Mouse (Mus musculus) embryonic facial prominence, embryonic 10.5 days (tissue): Measurements from ENCODE around the gene Pkd1. TPM values are rescaled to one million over a fixed set of nuclear protein-coding genes. Genes with fewer than 3 reads are reported as not detected.

Experiments used
- DNase-seq: peaks from one replicate; pipeline ENCODE4 v3.0.0-alpha.2; 2017; ENCODE audit warnings: low spot score
- H3K27ac ChIP-seq: fragments of 300-500 bp; sonication (generic); replicated peaks from 2 replicates; pipeline ENCODE4 v1.5.1; 2016; ENCODE audit warnings: mild to moderate bottlenecking
- H3K27me3 ChIP-seq: fragments of 300-500 bp; sonication (generic); replicated peaks from 2 replicates; pipeline ENCODE4 v1.6.1; 2016; ENCODE audit warnings: low read depth, mild to moderate bottlenecking; ENCODE audit not compliant: poor library complexity, severe bottlenecking
- H3K36me3 ChIP-seq: fragments of 300-500 bp; sonication (generic); replicated peaks from 2 replicates; pipeline ENCODE4 v1.6.1; 2016; ENCODE audit warnings: mild to moderate bottlenecking, moderate library complexity
- H3K4me1 ChIP-seq: fragments of 300-500 bp; sonication (generic); 2 replicates; pipeline ENCODE4 v1.6.1; 2016
- H3K4me3 ChIP-seq: fragments of 300-500 bp; sonication (generic); 2 replicates; pipeline ENCODE4 v1.5.1; 2016; ENCODE audit warnings: mild to moderate bottlenecking, moderate library complexity
- H3K9me3 ChIP-seq: fragments of 300-500 bp; sonication (generic); 2 replicates; pipeline ENCODE4 v1.6.1; 2016; ENCODE audit warnings: mild to moderate bottlenecking
- WGBS: fragments of 180-500 bp; shearing (Covaris S2); methylation state at CpG from one replicate; pipeline ENCODE4 v1.1.7; 2016; 5-methylcytosine and 5-hydroxymethylcytosine counted together
- polyA plus RNA-seq: library from polyadenylated mRNA; unstranded; fragments of >200 nt; fragmentation: Nextera tagmentation; extraction: Ambion mirVana; gene quantifications from 2 replicates; pipeline ENCODE4 v1.2.1, GENCODE M21; 2016

Gene Pkd1
- polyA plus RNA-seq, 1 experiment from 2014 or later = 14.9 TPM

- DNase-seq = no peak
- no peak overlapping the region for H3K27ac ChIP-seq
- 90% methylated on average over 4 of the region's 4 CpGs for WGBS
- H3K27me3 ChIP-seq = no peaks in the 10 kb centered on the region
- H3K4me1 ChIP-seq = no peaks in the 10 kb centered on the region
- H3K36me3 ChIP-seq = peaks cover 100% of the 10 kb centered on the region
- H3K4me3 ChIP-seq = no peak overlapping the region
- no peaks in the 10 kb centered on the region for H3K9me3 ChIP-seq
These were observed 50.9 kb downstream of the Pkd1 start for GRCm38 (mm10) chr17:24600502-24600901.

- no peak overlapping the region for H3K4me3 ChIP-seq
- WGBS = 89% methylated on average over 8 of the region's 8 CpGs
- H3K27ac ChIP-seq = no peak overlapping the region
- no peaks in the 10 kb centered on the region for H3K4me1 ChIP-seq
- H3K9me3 ChIP-seq = no peaks in the 10 kb centered on the region
- no peak for DNase-seq
- peaks cover 100% of the 10 kb centered on the region for H3K36me3 ChIP-seq
- H3K27me3 ChIP-seq = no peaks in the 10 kb centered on the region
These were observed 54.3 kb downstream of the Pkd1 start for GRCm38 (mm10) chr17:24603961-24604360.

GRCm38 (mm10) chr17:24604557-24604956 is 54.9 kb downstream of the Pkd1 start:
- WGBS = 90% methylated on average over 3 of the region's 3 CpGs
- Histone ChIP-seq H3K4me1 (no peaks in the 10 kb centered on the region), H3K27me3 (no peaks in the 10 kb centered on the region), H3K36me3 (peaks cover 99% of the 10 kb centered on the region), H3K4me3 (no peak overlapping the region), H3K27ac (no peak overlapping the region), H3K9me3 (no peaks in the 10 kb centered on the region)
- DNase-seq = no peak

- H3K9me3 ChIP-seq = no peaks in the 10 kb centered on the region
- no peaks in the 10 kb centered on the region for H3K27me3 ChIP-seq
- H3K27ac ChIP-seq = no peak overlapping the region
- no peak for DNase-seq
- no peaks in the 10 kb centered on the region for H3K4me1 ChIP-seq
- 94% methylated on average over 4 of the region's 4 CpGs for WGBS
- no peak overlapping the region for H3K4me3 ChIP-seq
- peaks cover 81% of the 10 kb centered on the region for H3K36me3 ChIP-seq
These were observed 58.7 kb downstream of the Pkd1 start for GRCm38 (mm10) chr17:24608370-24608769.

GRCm38 (mm10) chr17:24608874-24609273 is 59.2 kb downstream of the Pkd1 start:
- Histone ChIP-seq H3K4me3 (no peak overlapping the region), H3K9me3 (no peaks in the 10 kb centered on the region), H3K36me3 (peaks cover 81% of the 10 kb centered on the region), H3K4me1 (no peaks in the 10 kb centered on the region), H3K27me3 (no peaks in the 10 kb centered on the region), H3K27ac (no peak overlapping the region)
- WGBS = 93% methylated on average over 8 of the region's 8 CpGs
- DNase-seq = no peak

- Histone ChIP-seq H3K9me3 (no peaks in the 10 kb centered on the region), H3K27me3 (no peaks in the 10 kb centered on the region), H3K4me1 (no peaks in the 10 kb centered on the region), H3K4me3 (no peak overlapping the region), H3K36me3 (peaks cover 81% of the 10 kb centered on the region), H3K27ac (no peak overlapping the region)
- no peak for DNase-seq
- WGBS = 88% methylated on average over 2 of the region's 2 CpGs
These were observed 61.1 kb downstream of the Pkd1 start for GRCm38 (mm10) chr17:24610711-24611110.

DNA sequence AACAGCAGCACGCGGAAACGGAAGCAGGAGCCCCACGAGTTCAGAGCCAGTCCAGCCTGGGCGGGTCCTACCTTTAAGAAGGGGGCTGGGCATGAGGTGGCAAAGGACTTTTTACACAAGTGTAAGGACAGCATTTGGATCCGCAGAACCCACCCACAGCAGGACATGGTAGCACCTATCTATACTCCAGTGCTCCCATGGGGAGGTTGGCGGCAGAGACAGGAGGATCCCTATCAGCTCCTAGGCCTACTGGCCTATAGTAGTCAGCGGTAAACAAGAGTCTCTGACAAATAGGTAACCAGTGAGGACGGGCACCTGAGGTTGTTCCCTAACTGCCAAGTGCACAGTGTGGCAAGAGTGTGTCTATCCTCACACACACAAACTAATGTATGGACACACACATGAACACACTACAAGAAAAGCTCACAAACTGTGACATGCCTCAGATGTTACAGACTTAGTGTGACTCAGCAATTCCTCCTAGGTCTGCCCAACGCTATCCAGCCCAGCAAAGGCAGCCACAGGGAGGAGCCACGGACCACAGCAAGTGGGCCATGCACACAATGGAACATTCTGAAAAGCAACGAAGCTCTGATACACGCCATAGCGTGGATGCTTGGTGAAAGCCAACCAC is 68.0 kb downstream of the Pkd1 start:
- Histone ChIP-seq H3K27ac (no peak overlapping the region), H3K4me3 (no peak overlapping the region), H3K4me1 (no peaks in the 10 kb centered on the region), H3K36me3 (peaks cover 95% of the 10 kb centered on the region), H3K27me3 (no peaks in the 10 kb centered on the region), H3K9me3 (no peaks in the 10 kb centered on the region)
- no peak for DNase-seq
- 93% methylated on average over 14 of the region's 14 CpGs for WGBS

DNA sequence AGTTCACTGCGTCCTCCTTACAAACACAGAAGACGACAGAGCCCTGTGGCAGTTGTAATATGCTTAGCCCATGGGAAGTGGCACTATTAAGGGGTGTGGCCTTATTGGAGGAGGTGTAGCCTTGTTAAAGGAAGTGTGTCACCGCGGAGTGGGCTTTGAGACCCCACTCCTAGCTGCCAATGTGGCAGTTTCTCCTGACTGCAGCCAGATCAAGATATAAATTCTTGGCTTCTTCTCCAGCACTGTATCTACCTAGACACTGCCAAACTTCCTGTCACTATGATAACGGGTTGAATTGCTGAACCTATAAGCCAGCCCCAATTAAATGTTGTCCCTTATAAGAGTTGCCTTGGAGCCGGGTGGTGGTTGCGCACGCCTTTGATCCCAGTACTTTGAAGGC is 75.8 kb downstream of the Pkd1 start:
- H3K27me3 ChIP-seq = no peaks in the 10 kb centered on the region
- peaks cover 100% of the 10 kb centered on the region for H3K36me3 ChIP-seq
- WGBS = 94% methylated on average over 8 of the region's 8 CpGs
- no peak for DNase-seq
- H3K4me1 ChIP-seq = no peaks in the 10 kb centered on the region
- no peak overlapping the region for H3K4me3 ChIP-seq
- H3K9me3 ChIP-seq = no peaks in the 10 kb centered on the region
- no peak overlapping the region for H3K27ac ChIP-seq

DNA sequence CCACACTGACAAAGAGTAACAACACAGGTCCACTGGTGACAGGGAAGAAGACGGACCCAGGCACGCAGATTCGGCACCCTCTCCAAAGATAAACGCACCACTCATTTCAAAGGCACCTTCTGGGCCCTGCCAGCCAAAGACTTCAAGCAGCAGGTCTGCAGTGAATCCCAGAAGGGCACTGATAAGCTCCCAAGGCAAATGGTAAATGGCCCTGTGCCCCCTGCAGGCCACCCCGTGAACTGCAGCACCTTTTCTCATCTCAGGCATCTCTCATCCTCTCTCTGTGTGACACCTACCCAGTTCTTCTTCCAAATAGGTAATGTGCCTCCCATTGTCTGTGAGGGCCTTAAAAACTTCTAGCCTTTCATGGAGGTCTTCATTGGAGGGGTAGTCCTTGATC is 79.0 kb downstream of the Pkd1 start:
- Histone ChIP-seq H3K36me3 (peaks cover 73% of the 10 kb centered on the region), H3K27ac (no peak overlapping the region), H3K9me3 (no peaks in the 10 kb centered on the region), H3K4me3 (no peak overlapping the region), H3K27me3 (no peaks in the 10 kb centered on the region), H3K4me1 (peaks cover 22% of the 10 kb centered on the region)
- peak; percentile 81 for DNase-seq
- 52% methylated on average over 5 of the region's 5 CpGs for WGBS

DNA sequence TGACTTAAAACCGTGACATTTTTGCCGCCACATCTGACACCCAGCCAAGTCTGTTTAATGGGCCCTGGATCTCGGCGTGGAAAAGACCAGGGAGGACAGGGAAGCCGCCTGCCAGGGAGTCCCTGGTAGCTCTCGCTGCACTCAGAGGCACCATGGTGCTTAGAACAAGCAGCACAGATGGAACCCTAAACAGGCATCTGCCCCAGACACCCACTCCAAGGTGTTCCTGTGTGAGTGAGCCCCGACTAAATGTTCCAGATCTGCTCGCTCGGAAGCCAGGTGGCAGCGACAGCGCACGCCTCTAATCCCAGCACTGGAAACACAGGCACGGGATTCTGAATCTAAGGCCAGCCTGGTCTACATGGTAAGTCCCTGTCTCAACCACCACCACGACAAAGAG is 80.4 kb downstream of the Pkd1 start:
- H3K27me3 ChIP-seq = no peaks in the 10 kb centered on the region
- no peak overlapping the region for H3K27ac ChIP-seq
- no peak for DNase-seq
- H3K36me3 ChIP-seq = peaks cover 58% of the 10 kb centered on the region
- no peaks in the 10 kb centered on the region for H3K9me3 ChIP-seq
- H3K4me3 ChIP-seq = 0 out of 2 replicates have a peak overlapping the region, but pooled peaks have one; percentile 9
- 88% methylated on average over 14 of the region's 14 CpGs for WGBS
- H3K4me1 ChIP-seq = peaks cover 22% of the 10 kb centered on the region

DNA sequence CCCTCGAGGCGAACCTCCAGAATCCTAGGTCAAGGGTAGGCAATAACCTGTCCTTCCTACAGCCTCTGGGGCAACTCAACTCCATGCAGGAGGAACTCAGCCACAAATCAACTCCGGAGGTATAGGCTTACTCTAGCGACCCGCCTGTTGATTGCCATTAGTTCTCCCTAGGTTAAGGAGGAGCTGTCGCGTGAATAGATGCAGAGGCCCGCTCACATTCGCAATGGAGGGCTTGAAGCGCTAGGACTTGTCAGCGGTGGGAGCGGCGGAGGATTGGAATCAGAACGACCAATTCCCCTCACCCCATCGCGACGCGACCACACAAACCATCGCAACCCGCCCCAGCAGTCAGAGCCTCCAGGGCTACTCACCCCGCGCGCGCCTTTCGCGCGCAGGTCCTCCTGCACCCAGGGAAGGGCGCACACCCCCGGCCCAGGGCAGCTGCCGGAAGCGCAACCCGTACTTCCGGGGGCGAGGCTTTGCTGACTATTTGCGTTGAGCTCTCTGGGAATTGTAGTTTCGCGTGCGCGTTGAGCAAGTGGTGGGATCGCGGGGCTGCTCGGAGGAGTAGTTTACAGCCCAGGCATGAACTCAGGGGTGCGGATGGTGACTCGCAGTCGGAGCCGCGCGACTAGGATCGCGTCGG is 82.7 kb downstream of the Pkd1 start, which contains the start of the genes Tsc2 and Nthl1:
Gene Tsc2, minus strand, starts transcription at position 464 of the 646 bp plus-strand sequence.
Gene Nthl1, plus strand, starts transcription at position 514 of the 646 bp plus-strand sequence.
- 2% methylated on average over 51 of the region's 51 CpGs for WGBS
- peak within 1 kb of the TSS; percentile 91 for H3K27ac ChIP-seq
- DNase-seq = peak; percentile 93
- H3K4me3 ChIP-seq = peak within 1 kb of the TSS; percentile 84
- peaks cover 36% of the 10 kb centered on the region for H3K36me3 ChIP-seq
- no peaks in the 10 kb centered on the region for H3K9me3 ChIP-seq
- H3K27me3 ChIP-seq = no peaks in the 10 kb centered on the region
- H3K4me1 ChIP-seq = peaks cover 31% of the 10 kb centered on the region

DNA sequence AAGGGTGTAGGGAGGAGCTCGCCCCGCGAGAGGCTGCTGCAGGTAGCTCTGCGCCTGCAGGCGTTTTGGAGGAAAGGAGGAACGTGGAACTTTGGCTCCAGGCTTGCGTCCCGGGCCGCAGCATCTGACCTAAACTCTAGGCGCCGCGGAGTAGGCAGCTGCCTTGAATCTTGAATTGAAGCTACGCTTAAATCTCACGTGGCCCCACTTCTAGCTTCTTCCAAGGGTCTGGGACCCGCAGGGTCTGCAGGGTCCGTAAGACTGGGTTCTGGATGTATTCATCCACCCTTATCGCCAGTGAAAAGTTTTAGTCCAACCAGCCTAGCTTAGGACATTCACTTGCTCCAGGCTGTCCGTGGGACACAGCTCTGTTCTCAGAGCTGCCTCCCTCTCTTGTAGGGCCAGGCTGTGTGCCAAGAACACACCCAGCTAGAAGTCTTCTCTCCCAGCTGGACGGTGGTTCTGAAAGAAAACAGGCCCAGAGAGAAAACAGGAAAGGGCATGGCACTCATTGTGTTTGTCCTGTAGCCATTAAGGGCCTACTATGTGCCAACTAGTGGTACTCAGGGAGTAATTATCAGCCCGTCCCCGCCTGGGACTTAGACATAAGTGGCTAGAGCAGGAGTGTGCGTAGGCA is 83.3 kb downstream of the Pkd1 start:
- H3K4me3 ChIP-seq = peak overlapping the region; percentile 84
- H3K4me1 ChIP-seq = peaks cover 33% of the 10 kb centered on the region

GRCm38 (mm10) chr17:24633831-24634230 is 84.2 kb downstream of the Pkd1 start:
- Histone ChIP-seq H3K4me1 (peaks cover 41% of the 10 kb centered on the region), H3K27ac (no peak overlapping the region), H3K4me3 (peak overlapping the region; percentile 14; the same call in 1 of the 2 replicates), H3K27me3 (no peaks in the 10 kb centered on the region), H3K9me3 (no peaks in the 10 kb centered on the region), H3K36me3 (peaks cover 29% of the 10 kb centered on the region)
- 97% methylated on average over 11 of the region's 11 CpGs for WGBS
- no peak for DNase-seq

More for the DNA sequence above, 83.3 kb downstream of the Pkd1 start:
- H3K27me3 ChIP-seq = no peaks in the 10 kb centered on the region
- peaks cover 30% of the 10 kb centered on the region for H3K36me3 ChIP-seq
- 14% methylated on average over 22 of the region's 22 CpGs for WGBS
- no peak for DNase-seq
- H3K27ac ChIP-seq = peak overlapping the region; percentile 91
- no peaks in the 10 kb centered on the region for H3K9me3 ChIP-seq
